ENCODE assay signal across 12 mouse cellular contexts in genomic region chr15:86427439-86427838, GRCm38 (mm10).
"Had no signal": no experiment of that assay in that cellular context is flagged by ENCODE, and none has a peak within 500 bp of the region (broad histone marks: within the 10 kb centered on the region; RNA-seq: fewer than 3 reads in every experiment).

No protein-coding gene starts in this region.

- H3K4me1 ChIP-seq: neural tube, embryonic 15.5 days had no signal

- H3K36me3 ChIP-seq: limb, embryonic 12.5 days; neural tube, embryonic 15.5 days had no signal

- H3K4me3 ChIP-seq: limb, embryonic 12.5 days; myocyte; neural tube, embryonic 15.5 days had no signal

- H3K27me3 ChIP-seq: limb, embryonic 12.5 days; neural tube, embryonic 15.5 days had no signal

- H3K4me2 ChIP-seq: limb, embryonic 12.5 days; liver, embryonic 11.5 days; neural tube, embryonic 15.5 days had no signal

- H3K9me3 ChIP-seq: limb, embryonic 12.5 days; neural tube, embryonic 15.5 days had no signal

- DNase-seq: kidney, adult 18-20 months; layer of hippocampus, postnatal 36 days; midbrain, embryonic 14.5 days; right cerebral cortex, adult 18-20 months; thymus, postnatal 4 days had no signal

- ATAC-seq: hindbrain, embryonic 16.5 days; inflammation-experienced regulatory T-cells, adult 6 months had no signal

- H3K27ac ChIP-seq: limb, embryonic 12.5 days; neural tube, embryonic 15.5 days; stomach, postnatal 0 days had no signal

- H3K9ac ChIP-seq: limb, embryonic 12.5 days; neural tube, embryonic 15.5 days had no signal
